Mouse (Mus musculus) embryonic facial prominence, embryonic 12.5 days (tissue): Measurements from ENCODE around the gene Ghr. TPM values are rescaled to one million over a fixed set of nuclear protein-coding genes. Genes with fewer than 3 reads are reported as not detected.

Source experiments
- ATAC-seq: fragments of 200-750 bp; cut with Nextera tagmentation; 2 replicates; pipeline ENCODE4 v1.8.0; 2017; ENCODE audit not compliant: insufficient number of reproducible peaks, insufficient read depth, low FRiP score, low TSS enrichment
- H3K27ac ChIP-seq: fragments of 300-500 bp; sonication (generic); 2 replicates; pipeline ENCODE4 v1.5.1; 2016; ENCODE audit warnings: mild to moderate bottlenecking
- H3K27me3 ChIP-seq: fragments of 300-500 bp; sonication (generic); 2 replicates; pipeline ENCODE4 v1.6.1; 2016; ENCODE audit warnings: mild to moderate bottlenecking, moderate library complexity
- H3K36me3 ChIP-seq: fragments of 300-500 bp; sonication (generic); 2 replicates; pipeline ENCODE4 v1.6.1; 2016; ENCODE audit warnings: mild to moderate bottlenecking
- H3K4me1 ChIP-seq: fragments of 300-500 bp; sonication (generic); 2 replicates; pipeline ENCODE4 v1.6.1; 2016
- H3K4me2 ChIP-seq: fragments of 300-500 bp; sonication (generic); replicated peaks from 2 replicates; pipeline ENCODE4 v1.6.1; 2016; ENCODE audit warnings: mild to moderate bottlenecking, moderate library complexity
- H3K4me3 ChIP-seq: fragments of 300-500 bp; sonication (generic); 2 replicates; pipeline ENCODE4 v1.5.1; 2016; ENCODE audit warnings: mild to moderate bottlenecking
- H3K9ac ChIP-seq: fragments of 300-500 bp; sonication (generic); 2 replicates; pipeline ENCODE4 v1.6.1; 2016; ENCODE audit warnings: mild to moderate bottlenecking, moderate library complexity
- H3K9me3 ChIP-seq: fragments of 300-500 bp; sonication (generic); 2 replicates; pipeline ENCODE4 v1.6.1; 2016; ENCODE audit warnings: mild to moderate bottlenecking, moderate library complexity
- WGBS: fragments of 180-500 bp; shearing (Covaris S2); methylation state at CpG from one replicate; pipeline ENCODE4 v1.1.7; 2016; 5-methylcytosine and 5-hydroxymethylcytosine counted together
- polyA plus RNA-seq: library from polyadenylated mRNA; unstranded; fragments of >200 nt; fragmentation: Nextera tagmentation; extraction: Ambion mirVana; gene quantifications from 2 replicates; pipeline ENCODE4 v1.2.1, GENCODE M21; 2016

The Ghr gene
- polyA plus RNA-seq, 1 experiment from 2014 or later, result 44.6 TPM

- Histone ChIP-seq H3K4me3 (no peak overlapping the region), H3K27ac (no peak overlapping the region), H3K9me3 (no peaks in the 10 kb centered on the region), H3K27me3 (no peaks in the 10 kb centered on the region), H3K4me2 (no peak overlapping the region), H3K36me3 (no peaks in the 10 kb centered on the region), H3K4me1 (no peaks in the 10 kb centered on the region), H3K9ac (no peak overlapping the region)
- WGBS, result 72% methylated on average over 2 of the region's 2 CpGs
- no peak for ATAC-seq
These were observed 229.6 kb downstream of the Ghr start for GRCm38 (mm10) chr15:3353696-3354095.

- Histone ChIP-seq H3K9ac (no peak overlapping the region), H3K4me2 (no peak overlapping the region), H3K27me3 (no peaks in the 10 kb centered on the region), H3K9me3 (no peaks in the 10 kb centered on the region), H3K27ac (no peak overlapping the region), H3K36me3 (no peaks in the 10 kb centered on the region), H3K4me1 (no peaks in the 10 kb centered on the region), H3K4me3 (no peak overlapping the region)
- ATAC-seq, result no peak
- WGBS, result 75% methylated on average over 6 of the region's 6 CpGs
These were observed 233.8 kb downstream of the Ghr start for GRCm38 (mm10) chr15:3349306-3350064.

- Histone ChIP-seq H3K36me3 (no peaks in the 10 kb centered on the region), H3K4me1 (no peaks in the 10 kb centered on the region), H3K27ac (no peak overlapping the region), H3K27me3 (no peaks in the 10 kb centered on the region), H3K4me3 (no peak overlapping the region), H3K4me2 (no peak overlapping the region), H3K9me3 (no peaks in the 10 kb centered on the region), H3K9ac (no peak overlapping the region)
- WGBS, result 67% methylated on average over 3 of the region's 3 CpGs
- no peak for ATAC-seq
These were observed 236.6 kb downstream of the Ghr start for GRCm38 (mm10) chr15:3346682-3347081.

GRCm38 (mm10) chr15:3344555-3344954 lies 238.7 kb downstream of the Ghr start:
- no peaks in the 10 kb centered on the region for H3K36me3 ChIP-seq
- H3K4me3 ChIP-seq, result no peak overlapping the region
- no peak for ATAC-seq
- no peak overlapping the region for H3K27ac ChIP-seq
- no peaks in the 10 kb centered on the region for H3K9me3 ChIP-seq
- H3K9ac ChIP-seq, result no peak overlapping the region
- WGBS, result 90% methylated on average over 4 of the region's 4 CpGs
- no peaks in the 10 kb centered on the region for H3K4me1 ChIP-seq
- H3K27me3 ChIP-seq, result no peaks in the 10 kb centered on the region
- H3K4me2 ChIP-seq, result no peak overlapping the region

- H3K27me3 ChIP-seq, result no peaks in the 10 kb centered on the region
- no peak overlapping the region for H3K4me3 ChIP-seq
- 90% methylated on average over 4 of the region's 4 CpGs for WGBS
These were observed 241.3 kb downstream of the Ghr start for GRCm38 (mm10) chr15:3341806-3342582.

GRCm38 (mm10) chr15:3339847-3340246 lies 243.4 kb downstream of the Ghr start:
- ATAC-seq, result no peak
- no peak overlapping the region for H3K27ac ChIP-seq
- no peaks in the 10 kb centered on the region for H3K27me3 ChIP-seq
- 83% methylated on average over 3 of the region's 3 CpGs for WGBS
- no peak overlapping the region for H3K4me2 ChIP-seq
- 0 out of 2 replicates have a peak, but pooled peaks cover 3% of the 10 kb centered on the region for H3K36me3 ChIP-seq
- no peak overlapping the region for H3K4me3 ChIP-seq
- no peak overlapping the region for H3K9ac ChIP-seq
- H3K4me1 ChIP-seq, result no peaks in the 10 kb centered on the region
- 0 out of 2 replicates have a peak, but pooled peaks cover 4% of the 10 kb centered on the region for H3K9me3 ChIP-seq

More at GRCm38 (mm10) chr15:3341806-3342582, 241.3 kb downstream of the Ghr start:
- ATAC-seq, result no peak
- no peak overlapping the region for H3K4me2 ChIP-seq
- no peak overlapping the region for H3K9ac ChIP-seq
- H3K27ac ChIP-seq, result no peak overlapping the region
- 0 out of 2 replicates have a peak, but pooled peaks cover 4% of the 10 kb centered on the region for H3K9me3 ChIP-seq
- no peaks in the 10 kb centered on the region for H3K4me1 ChIP-seq
- H3K36me3 ChIP-seq, result 0 out of 2 replicates have a peak, but pooled peaks cover 3% of the 10 kb centered on the region

GRCm38 (mm10) chr15:3332517-3332916 lies 250.8 kb downstream of the Ghr start:
- Histone ChIP-seq H3K9me3 (0 out of 2 replicates have a peak, but pooled peaks cover 4% of the 10 kb centered on the region), H3K27ac (no peak overlapping the region), H3K4me2 (no peak overlapping the region), H3K27me3 (no peaks in the 10 kb centered on the region), H3K4me1 (no peaks in the 10 kb centered on the region), H3K36me3 (0 out of 2 replicates have a peak, but pooled peaks cover 3% of the 10 kb centered on the region), H3K4me3 (no peak overlapping the region), H3K9ac (no peak overlapping the region)
- no peak for ATAC-seq
- 90% methylated on average over 4 of the region's 4 CpGs for WGBS

GRCm38 (mm10) chr15:3331813-3332212 lies 251.5 kb downstream of the Ghr start:
- ATAC-seq, result no peak
- H3K4me3 ChIP-seq, result no peak overlapping the region
- no peaks in the 10 kb centered on the region for H3K36me3 ChIP-seq
- no peak overlapping the region for H3K4me2 ChIP-seq
- H3K9ac ChIP-seq, result no peak overlapping the region
- H3K27me3 ChIP-seq, result no peaks in the 10 kb centered on the region
- 71% methylated on average over 2 of the region's 2 CpGs for WGBS
- H3K9me3 ChIP-seq, result no peaks in the 10 kb centered on the region
- no peak overlapping the region for H3K27ac ChIP-seq
- H3K4me1 ChIP-seq, result no peaks in the 10 kb centered on the region

- H3K9ac ChIP-seq, result no peak overlapping the region
- no peaks in the 10 kb centered on the region for H3K9me3 ChIP-seq
- 76% methylated on average over 1 of the region's 1 CpGs for WGBS
- ATAC-seq, result no peak
- H3K27me3 ChIP-seq, result no peaks in the 10 kb centered on the region
- no peak overlapping the region for H3K4me2 ChIP-seq
- no peaks in the 10 kb centered on the region for H3K36me3 ChIP-seq
- H3K27ac ChIP-seq, result no peak overlapping the region
- no peaks in the 10 kb centered on the region for H3K4me1 ChIP-seq
- H3K4me3 ChIP-seq, result no peak overlapping the region
These were observed 253.0 kb downstream of the Ghr start for GRCm38 (mm10) chr15:3330291-3330690.

- Histone ChIP-seq H3K27me3 (no peaks in the 10 kb centered on the region), H3K4me1 (no peaks in the 10 kb centered on the region), H3K9ac (no peak overlapping the region), H3K36me3 (0 out of 2 replicates have a peak, but pooled peaks cover 8% of the 10 kb centered on the region), H3K4me2 (no peak overlapping the region), H3K27ac (no peak overlapping the region), H3K9me3 (no peaks in the 10 kb centered on the region), H3K4me3 (no peak overlapping the region)
- ATAC-seq, result no peak
These were observed 260.3 kb downstream of the Ghr start for GRCm38 (mm10) chr15:3323041-3323440.

- H3K9me3 ChIP-seq, result no peaks in the 10 kb centered on the region
- H3K36me3 ChIP-seq, result 0 out of 2 replicates have a peak, but pooled peaks cover 8% of the 10 kb centered on the region
- H3K4me2 ChIP-seq, result no peak overlapping the region
- WGBS, result 77% methylated on average over 9 of the region's 9 CpGs
- no peak overlapping the region for H3K4me3 ChIP-seq
- no peak for ATAC-seq
- no peaks in the 10 kb centered on the region for H3K4me1 ChIP-seq
- H3K27me3 ChIP-seq, result no peaks in the 10 kb centered on the region
- no peak overlapping the region for H3K9ac ChIP-seq
- H3K27ac ChIP-seq, result no peak overlapping the region
These were observed 263.4 kb downstream of the Ghr start for GRCm38 (mm10) chr15:3319929-3320328.

- no peaks in the 10 kb centered on the region for H3K4me1 ChIP-seq
- H3K4me2 ChIP-seq, result no peak overlapping the region
- ATAC-seq, result no peak
- H3K36me3 ChIP-seq, result 0 out of 2 replicates have a peak, but pooled peaks cover 8% of the 10 kb centered on the region
- no peaks in the 10 kb centered on the region for H3K27me3 ChIP-seq
- no peak overlapping the region for H3K4me3 ChIP-seq
- no peaks in the 10 kb centered on the region for H3K9me3 ChIP-seq
- H3K9ac ChIP-seq, result no peak overlapping the region
- 69% methylated on average over 2 of the region's 2 CpGs for whole genome bisulfite sequencing
- H3K27ac ChIP-seq, result no peak overlapping the region
These were observed 266.7 kb downstream of the Ghr start for GRCm38 (mm10) chr15:3316617-3317016.
